Mouse (Mus musculus) MEL (cell line): Measurements from ENCODE around the gene Pex11b.
A peak's percentile ranks its signal among the peaks of the same experiment; 100 is the strongest.

Source experiments
- CTCF ChIP-seq, 3 experiments: IDR thresholded peaks in 2 of 3; conservative IDR thresholded peaks in 1 of 3; 2 replicates each; pipeline ENCODE4 v1.5.1; 2011 to 2012; ENCODE audit warnings: low read length in 3 of 3, low read depth in 2 of 3, mild to moderate bottlenecking in 2 of 3, improper control_type of control experiment in 1 of 3, inconsistent platforms in 1 of 3, mixed read lengths in 1 of 3, moderate library complexity in 1 of 3; ENCODE audit not compliant: control insufficient read depth in 1 of 3, insufficient read depth in 1 of 3, poor library complexity in 1 of 3, severe bottlenecking in 1 of 3
- ETS1 ChIP-seq: IDR thresholded peaks from 2 replicates; pipeline ENCODE4 v1.6.1; 2012; ENCODE audit warnings: low read depth, mild to moderate bottlenecking, inconsistent platforms, low read length, improper control_type of control experiment, moderate library complexity
- GABPA ChIP-seq: IDR thresholded peaks from 2 replicates; pipeline ENCODE4 v1.6.1; 2012; ENCODE audit warnings: low read depth, mild to moderate bottlenecking, inconsistent platforms, low read length, improper control_type of control experiment, moderate library complexity
- GATA1 ChIP-seq: IDR thresholded peaks from 2 replicates; pipeline ENCODE4 v1.6.1; 2011; ENCODE audit warnings: low read depth, low read length, improper control_type of control experiment
- MAFK ChIP-seq: IDR thresholded peaks from 2 replicates; pipeline ENCODE4 v1.6.1; 2011; ENCODE audit warnings: low read depth, mild to moderate bottlenecking, low read length, improper control_type of control experiment, borderline replicate concordance
- MAX ChIP-seq: IDR thresholded peaks from 2 replicates; pipeline ENCODE4 v1.6.1; 2011; ENCODE audit warnings: low read length, improper control_type of control experiment
- MYC ChIP-seq: IDR thresholded peaks from 2 replicates; pipeline ENCODE4 v1.6.1; 2011; ENCODE audit warnings: low read depth, mild to moderate bottlenecking, low read length, improper control_type of control experiment, moderate library complexity
- NELFE ChIP-seq: IDR thresholded peaks from 2 replicates; pipeline ENCODE4 v1.6.1; 2011; ENCODE audit warnings: low read depth, low read length, improper control_type of control experiment
- POLR2A ChIP-seq, 2 experiments: IDR thresholded peaks; 2 replicates each; pipeline ENCODE4 v1.6.1; 2011 to 2012; ENCODE audit warnings: low read length in 2 of 2, mild to moderate bottlenecking in 2 of 2, control low read depth in 1 of 2, improper control_type of control experiment in 1 of 2, low read depth in 1 of 2, moderate library complexity in 1 of 2; ENCODE audit not compliant: control insufficient read depth in 1 of 2, insufficient read depth in 1 of 2, poor library complexity in 1 of 2
- POLR2AphosphoS2 ChIP-seq: IDR thresholded peaks from 2 replicates; pipeline ENCODE4 v1.6.1; 2011; ENCODE audit warnings: low read length, improper control_type of control experiment
- RAD21 ChIP-seq: IDR thresholded peaks from 2 replicates; pipeline ENCODE4 v1.6.1; 2011; ENCODE audit warnings: mild to moderate bottlenecking, low read depth, low read length, improper control_type of control experiment
- TAL1 ChIP-seq: IDR thresholded peaks from 2 replicates; pipeline ENCODE4 v1.6.1; 2012; ENCODE audit warnings: mild to moderate bottlenecking, inconsistent platforms, low read length, moderate library complexity, mixed read lengths
- USF1 ChIP-seq: IDR thresholded peaks from 2 replicates; pipeline ENCODE4 v1.6.1; 2014; ENCODE audit warnings: low read depth, mild to moderate bottlenecking, inconsistent platforms, low read length, improper control_type of control experiment, moderate library complexity

GRCm38 (mm10) chr3:96594851-96595250, 40.3 kb upstream of the Pex11b start:
- TF ChIP-seq POLR2A (IDR thresholded peaks at IDR 0.05; ENCODE audit: control insufficient read depth in 1 of 2, insufficient read depth in 1 of 2, low read depth in 1 of 2, low read length in 2 of 2, poor library complexity in 1 of 2) (no peak), CTCF (IDR thresholded peaks at IDR 0.05 in 2 of 3, conservative IDR thresholded peaks at IDR 0.05 in 1 of 3; ENCODE audit: control insufficient read depth in 1 of 3, insufficient read depth in 1 of 3, low read depth in 2 of 3, low read length in 3 of 3, poor library complexity in 1 of 3, severe bottlenecking in 1 of 3) (peak in 1 of 3 experiments; percentile 20; a peak in 1 of 6 replicates), USF1 (no peak), MYC (no peak), MAFK (no peak), POLR2AphosphoS2 (no peak), TAL1 (no peak), MAX (no peak), GABPA (no peak), GATA1 (no peak), ETS1 (no peak), RAD21 (no peak), NELFE (no peak)
